Mouse (Mus musculus): ENCODE results near the gene Fgfr2. TPM values are rescaled to one million over a fixed set of nuclear protein-coding genes. Genes with fewer than 3 reads are reported as not detected.
A peak's percentile ranks its signal among the peaks of the same experiment; 100 is the strongest.
"Not testable (repeated sequence)": the region's sequence is repeated elsewhere in the genome, so short reads cannot be mapped to it uniquely, and the experiment has no call there.

Gene Fgfr2
- polyA plus RNA-seq, 1 experiment from 2014 or later, result 133 TPM

- peak; percentile 59 for ATAC-seq (ENCODE audit: low FRiP score, low TSS enrichment)
- H3K4me3 ChIP-seq (ENCODE audit: low read length), result no peak overlapping the region
- no peak overlapping the region for H3K27ac ChIP-seq (ENCODE audit: low read depth, low read length)
- no peaks in the 10 kb centered on the region for H3K36me3 ChIP-seq (ENCODE audit: control insufficient read depth, insufficient read depth, low read length)
- no peaks in the 10 kb centered on the region for H3K4me1 ChIP-seq (ENCODE audit: control insufficient read depth, insufficient read depth, low read length)
- no peak overlapping the region for H3K9ac ChIP-seq (ENCODE audit: low read depth, low read length)
- 23% methylated on average over 5 of the region's 5 CpGs for WGBS
- H3K9me3 ChIP-seq (ENCODE audit: control insufficient read depth, low read length), result no peaks in the 10 kb centered on the region
- no peak overlapping the region for H3K4me2 ChIP-seq (replicated peaks; ENCODE audit: low read depth, low read length)
- no peaks in the 10 kb centered on the region for H3K27me3 ChIP-seq (ENCODE audit: control insufficient read depth, insufficient read depth, low read length)
Measured at GRCm38 (mm10) chr7:132506226-132506625, 616.9 kb downstream of the Fgfr2 start.

DNA sequence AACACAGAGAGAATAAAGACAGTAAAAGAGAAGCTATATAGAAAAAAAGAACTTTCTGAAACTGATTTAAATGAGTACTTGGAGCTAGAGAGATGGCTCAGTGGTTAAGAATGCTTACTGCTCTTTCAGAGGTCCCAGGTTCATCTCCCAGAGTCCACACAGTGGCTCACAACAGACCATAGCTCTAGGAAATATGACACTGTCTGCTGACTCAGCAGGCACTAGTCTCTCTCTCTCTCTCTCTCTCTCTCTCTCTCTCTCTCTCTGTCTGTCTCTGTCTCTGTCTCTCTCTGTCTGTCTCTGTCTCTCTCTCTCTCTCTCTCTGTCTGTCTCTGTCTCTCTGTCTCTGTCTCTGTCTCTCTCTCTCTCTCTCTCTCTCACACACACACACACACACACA lies 620.7 kb downstream of the Fgfr2 start:
- H3K4me1 ChIP-seq (ENCODE audit: control insufficient read depth, insufficient read depth, low read length); H3K36me3 ChIP-seq (ENCODE audit: control insufficient read depth, insufficient read depth, low read length); H3K4me3 ChIP-seq (ENCODE audit: low read length); H3K4me2 ChIP-seq (replicated peaks; ENCODE audit: low read depth, low read length); H3K27me3 ChIP-seq (ENCODE audit: control insufficient read depth, insufficient read depth, low read length); H3K9me3 ChIP-seq (ENCODE audit: control insufficient read depth, low read length); ATAC-seq (ENCODE audit: low FRiP score, low TSS enrichment); H3K27ac ChIP-seq (ENCODE audit: low read depth, low read length); H3K9ac ChIP-seq (ENCODE audit: low read depth, low read length): not testable (repeated sequence)

DNA sequence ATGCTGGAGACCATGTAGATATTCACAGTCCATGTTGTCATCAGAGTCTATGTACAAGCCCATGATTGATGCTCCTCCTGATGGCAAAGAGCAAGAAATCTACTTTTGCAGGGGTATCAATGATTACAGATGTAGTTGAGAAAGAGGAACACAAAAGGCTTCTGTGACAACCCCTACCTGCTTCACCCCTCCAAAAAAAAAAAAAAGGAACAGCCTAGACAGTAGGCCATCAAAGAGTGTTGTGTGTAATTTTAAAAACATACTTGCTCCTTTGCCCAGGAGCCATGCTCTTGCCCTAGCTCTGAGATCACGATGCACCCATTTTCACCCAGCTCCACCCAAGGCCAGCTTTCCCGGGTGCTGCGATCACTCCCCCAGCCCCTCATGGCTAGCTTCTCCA lies 626.0 kb downstream of the Fgfr2 start:
- H3K27ac ChIP-seq (ENCODE audit: low read depth, low read length), result no peak overlapping the region
- no peak overlapping the region for H3K4me3 ChIP-seq (ENCODE audit: low read length)
- ATAC-seq (ENCODE audit: low FRiP score, low TSS enrichment), result no peak
- no peaks in the 10 kb centered on the region for H3K36me3 ChIP-seq (ENCODE audit: control insufficient read depth, insufficient read depth, low read length)
- no peaks in the 10 kb centered on the region for H3K4me1 ChIP-seq (ENCODE audit: control insufficient read depth, insufficient read depth, low read length)
- H3K9me3 ChIP-seq (ENCODE audit: control insufficient read depth, low read length), result no peaks in the 10 kb centered on the region
- H3K9ac ChIP-seq (ENCODE audit: low read depth, low read length), result no peak overlapping the region
- no peaks in the 10 kb centered on the region for H3K27me3 ChIP-seq (ENCODE audit: control insufficient read depth, insufficient read depth, low read length)
- 93% methylated on average over 3 of the region's 3 CpGs for WGBS
- H3K4me2 ChIP-seq (replicated peaks; ENCODE audit: low read depth, low read length), result no peak overlapping the region

DNA sequence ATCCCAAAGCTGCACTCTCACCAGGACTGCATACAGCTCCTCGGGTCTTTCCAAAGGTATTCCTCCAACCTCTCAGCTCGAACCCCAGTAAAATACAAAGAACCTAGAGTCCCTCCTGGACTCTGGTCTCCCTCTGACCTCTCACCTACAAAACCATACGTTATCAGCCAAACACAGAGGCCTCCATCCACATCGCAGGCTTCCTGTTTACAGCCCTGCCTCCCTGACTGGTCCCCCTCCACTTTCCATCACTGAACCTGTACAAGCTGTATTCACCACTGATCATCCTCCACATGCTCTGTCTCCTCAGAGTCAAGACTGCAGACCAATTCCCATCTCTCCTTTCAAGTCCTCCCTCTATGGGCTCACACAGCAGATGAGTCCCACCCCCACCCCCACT lies 628.9 kb downstream of the Fgfr2 start:
- H3K4me3 ChIP-seq (ENCODE audit: low read length), result no peak overlapping the region
- no peaks in the 10 kb centered on the region for H3K4me1 ChIP-seq (ENCODE audit: control insufficient read depth, insufficient read depth, low read length)
- H3K9me3 ChIP-seq (ENCODE audit: control insufficient read depth, low read length), result no peaks in the 10 kb centered on the region
- H3K9ac ChIP-seq (ENCODE audit: low read depth, low read length), result no peak overlapping the region
- no peaks in the 10 kb centered on the region for H3K36me3 ChIP-seq (ENCODE audit: control insufficient read depth, insufficient read depth, low read length)
- WGBS, result 26% methylated on average over 4 of the region's 4 CpGs
- no peak for ATAC-seq (ENCODE audit: low FRiP score, low TSS enrichment)
- H3K27me3 ChIP-seq (ENCODE audit: control insufficient read depth, insufficient read depth, low read length), result no peaks in the 10 kb centered on the region
- H3K4me2 ChIP-seq (replicated peaks; ENCODE audit: low read depth, low read length), result no peak overlapping the region
- H3K27ac ChIP-seq (ENCODE audit: low read depth, low read length), result no peak overlapping the region

GRCm38 (mm10) chr7:132493632-132494031 lies 629.5 kb downstream of the Fgfr2 start:
- Histone ChIP-seq H3K4me1 (ENCODE audit: control insufficient read depth, insufficient read depth, low read length) (no peaks in the 10 kb centered on the region), H3K27ac (ENCODE audit: low read depth, low read length) (no peak overlapping the region)
- WGBS, result 81% methylated on average over 3 of the region's 3 CpGs

GRCm38 (mm10) chr7:132491902-132492301 lies 631.2 kb downstream of the Fgfr2 start:
- Histone ChIP-seq H3K4me1 (ENCODE audit: control insufficient read depth, insufficient read depth, low read length) (no peaks in the 10 kb centered on the region), H3K36me3 (ENCODE audit: control insufficient read depth, insufficient read depth, low read length) (no peaks in the 10 kb centered on the region), H3K9me3 (ENCODE audit: control insufficient read depth, low read length) (no peaks in the 10 kb centered on the region), H3K4me2 (replicated peaks; ENCODE audit: low read depth, low read length) (no peak overlapping the region), H3K27me3 (ENCODE audit: control insufficient read depth, insufficient read depth, low read length) (no peaks in the 10 kb centered on the region), H3K27ac (ENCODE audit: low read depth, low read length) (no peak overlapping the region), H3K4me3 (ENCODE audit: low read length) (no peak overlapping the region), H3K9ac (ENCODE audit: low read depth, low read length) (no peak overlapping the region)
- WGBS, result 90% methylated on average over 7 of the region's 7 CpGs
- ATAC-seq (ENCODE audit: low FRiP score, low TSS enrichment), result no peak

More at GRCm38 (mm10) chr7:132493632-132494031, 629.5 kb downstream of the Fgfr2 start:
- no peaks in the 10 kb centered on the region for H3K9me3 ChIP-seq (ENCODE audit: control insufficient read depth, low read length)
- ATAC-seq (ENCODE audit: low FRiP score, low TSS enrichment), result no peak
- no peaks in the 10 kb centered on the region for H3K36me3 ChIP-seq (ENCODE audit: control insufficient read depth, insufficient read depth, low read length)
- no peak overlapping the region for H3K4me3 ChIP-seq (ENCODE audit: low read length)
- H3K27me3 ChIP-seq (ENCODE audit: control insufficient read depth, insufficient read depth, low read length), result no peaks in the 10 kb centered on the region
- H3K4me2 ChIP-seq (replicated peaks; ENCODE audit: low read depth, low read length), result no peak overlapping the region
- H3K9ac ChIP-seq (ENCODE audit: low read depth, low read length), result no peak overlapping the region

GRCm38 (mm10) chr7:132487361-132487760 lies 635.8 kb downstream of the Fgfr2 start:
- H3K4me1 ChIP-seq (ENCODE audit: control insufficient read depth, insufficient read depth, low read length), result no peaks in the 10 kb centered on the region
- H3K27ac ChIP-seq (ENCODE audit: low read depth, low read length), result no peak overlapping the region
- ATAC-seq (ENCODE audit: low FRiP score, low TSS enrichment), result 0 out of 2 replicates have a peak, but pooled peaks have one; percentile 24
- no peak overlapping the region for H3K9ac ChIP-seq (ENCODE audit: low read depth, low read length)
- H3K9me3 ChIP-seq (ENCODE audit: control insufficient read depth, low read length), result no peaks in the 10 kb centered on the region
- 22% methylated on average over 6 of the region's 6 CpGs for WGBS
- no peak overlapping the region for H3K4me3 ChIP-seq (ENCODE audit: low read length)
- no peaks in the 10 kb centered on the region for H3K36me3 ChIP-seq (ENCODE audit: control insufficient read depth, insufficient read depth, low read length)
- no peaks in the 10 kb centered on the region for H3K27me3 ChIP-seq (ENCODE audit: control insufficient read depth, insufficient read depth, low read length)
- no peak overlapping the region for H3K4me2 ChIP-seq (replicated peaks; ENCODE audit: low read depth, low read length)

- H3K4me3 ChIP-seq (ENCODE audit: low read length), result no peak overlapping the region
- H3K9me3 ChIP-seq (ENCODE audit: control insufficient read depth, low read length), result no peaks in the 10 kb centered on the region
- ATAC-seq (ENCODE audit: low FRiP score, low TSS enrichment), result no peak
- H3K4me2 ChIP-seq (replicated peaks; ENCODE audit: low read depth, low read length), result no peak overlapping the region
- no peaks in the 10 kb centered on the region for H3K27me3 ChIP-seq (ENCODE audit: control insufficient read depth, insufficient read depth, low read length)
- H3K36me3 ChIP-seq (ENCODE audit: control insufficient read depth, insufficient read depth, low read length), result no peaks in the 10 kb centered on the region
- H3K4me1 ChIP-seq (ENCODE audit: control insufficient read depth, insufficient read depth, low read length), result no peaks in the 10 kb centered on the region
- no peak overlapping the region for H3K9ac ChIP-seq (ENCODE audit: low read depth, low read length)
- WGBS, result 82% methylated on average over 9 of the region's 9 CpGs
- no peak overlapping the region for H3K27ac ChIP-seq (ENCODE audit: low read depth, low read length)
Measured at GRCm38 (mm10) chr7:132486403-132487178, 636.6 kb downstream of the Fgfr2 start.

- Histone ChIP-seq H3K4me3 (ENCODE audit: low read length) (no peak overlapping the region), H3K27me3 (ENCODE audit: control insufficient read depth, insufficient read depth, low read length) (no peaks in the 10 kb centered on the region), H3K27ac (ENCODE audit: low read depth, low read length) (no peak overlapping the region), H3K36me3 (ENCODE audit: control insufficient read depth, insufficient read depth, low read length) (no peaks in the 10 kb centered on the region), H3K4me2 (replicated peaks; ENCODE audit: low read depth, low read length) (no peak overlapping the region), H3K4me1 (ENCODE audit: control insufficient read depth, insufficient read depth, low read length) (0 out of 2 replicates have a peak, but pooled peaks cover 3% of the 10 kb centered on the region), H3K9me3 (ENCODE audit: control insufficient read depth, low read length) (no peaks in the 10 kb centered on the region), H3K9ac (ENCODE audit: low read depth, low read length) (no peak overlapping the region)
- WGBS, result 36% methylated on average over 5 of the region's 5 CpGs
- ATAC-seq (ENCODE audit: low FRiP score, low TSS enrichment), result peak; percentile 33
Measured at GRCm38 (mm10) chr7:132484424-132484823, 638.7 kb downstream of the Fgfr2 start.

Measured in kidney, embryonic 14.5 days (tissue).